In genomic region chr6:97574973-97575372, GRCm38 (mm10) we compare ENCODE assay signal across 21 mouse cellular contexts.
"Had no signal": no experiment of that assay in that cellular context is flagged by ENCODE, and none has a peak within 500 bp of the region (broad histone marks: within the 10 kb centered on the region; RNA-seq: fewer than 3 reads in every experiment).

No protein-coding gene starts in this region.

- H3K4me1 ChIP-seq: liver, embryonic 12.5 days had no signal

- ATAC-seq: liver, embryonic 12.5 days; midbrain, embryonic 16.5 days had no signal

- H3K27ac ChIP-seq: liver, embryonic 12.5 days; liver, embryonic 14.5 days; midbrain, embryonic 10.5 days; midbrain, embryonic 12.5 days; neural tube, embryonic 15.5 days had no signal

- H3K36me3 ChIP-seq: liver, embryonic 12.5 days; midbrain, embryonic 10.5 days; midbrain, embryonic 12.5 days; neural tube, embryonic 13.5 days; neural tube, embryonic 15.5 days had no signal

- DNase-seq: lung, adult 18-20 months; lung, embryonic 14.5 days; lung, postnatal 14 days; lung, postnatal 36 days; midbrain, embryonic 14.5 days; retina, postnatal 1 day; right cerebral cortex, adult 18-20 months; right cerebral cortex, postnatal 25 days; right cerebral cortex, postnatal 4 days; spleen, adult 18-20 months; thymus, adult 18-20 months; thymus, postnatal 25 days; thymus, postnatal 4 days had no signal

- H3K27me3 ChIP-seq: liver, embryonic 12.5 days; midbrain, embryonic 12.5 days; neural tube, embryonic 13.5 days; neural tube, embryonic 15.5 days had no signal

- H3K9ac ChIP-seq: liver, embryonic 12.5 days; liver, embryonic 14.5 days; lung, embryonic 14.5 days; midbrain, embryonic 12.5 days; neural tube, embryonic 13.5 days; neural tube, embryonic 15.5 days had no signal

- H3K4me3 ChIP-seq: liver, embryonic 12.5 days; midbrain, embryonic 10.5 days; midbrain, embryonic 12.5 days; myocyte; neural tube, embryonic 13.5 days; neural tube, embryonic 15.5 days had no signal

- H3K4me2 ChIP-seq: liver, embryonic 12.5 days; lung, embryonic 14.5 days; midbrain, embryonic 12.5 days; neural tube, embryonic 13.5 days; neural tube, embryonic 15.5 days had no signal

- H3K9me3 ChIP-seq: liver, embryonic 12.5 days; midbrain, embryonic 10.5 days; midbrain, embryonic 12.5 days; neural tube, embryonic 13.5 days; neural tube, embryonic 15.5 days had no signal
